Mouse (Mus musculus): ENCODE data around the gene Cdc25b.
A peak's percentile ranks its signal among the peaks of the same experiment; 100 is the strongest.

Cdc25b gene

GRCm38 (mm10) chr2:131160671-131161111 is 26.1 kb upstream of the Cdc25b start:
- DNase-seq, result no peak

DNA sequence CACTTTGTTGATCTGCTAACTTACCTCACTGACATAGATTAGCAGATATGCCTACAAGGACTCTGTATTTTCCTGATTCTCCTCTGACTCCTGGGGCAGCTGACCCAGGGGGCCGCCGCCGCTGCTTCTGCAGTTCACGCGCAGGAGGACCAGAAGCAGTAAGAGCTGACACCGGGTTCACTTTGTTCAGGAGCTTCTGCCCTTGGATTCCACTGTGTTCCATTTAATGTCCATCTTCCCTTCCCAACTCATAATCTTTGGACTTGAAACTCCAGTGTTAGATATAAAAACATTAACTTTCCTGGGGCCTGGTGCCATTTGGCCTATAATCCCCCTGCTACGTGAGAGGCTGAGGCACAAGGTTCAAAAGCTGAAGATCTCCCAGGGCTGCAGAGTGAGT is 22.8 kb upstream of the Cdc25b start:
- DNase-seq, result no peak

GRCm38 (mm10) chr2:131166172-131166571 is 20.6 kb upstream of the Cdc25b start:
- DNase-seq, result no peak

DNA sequence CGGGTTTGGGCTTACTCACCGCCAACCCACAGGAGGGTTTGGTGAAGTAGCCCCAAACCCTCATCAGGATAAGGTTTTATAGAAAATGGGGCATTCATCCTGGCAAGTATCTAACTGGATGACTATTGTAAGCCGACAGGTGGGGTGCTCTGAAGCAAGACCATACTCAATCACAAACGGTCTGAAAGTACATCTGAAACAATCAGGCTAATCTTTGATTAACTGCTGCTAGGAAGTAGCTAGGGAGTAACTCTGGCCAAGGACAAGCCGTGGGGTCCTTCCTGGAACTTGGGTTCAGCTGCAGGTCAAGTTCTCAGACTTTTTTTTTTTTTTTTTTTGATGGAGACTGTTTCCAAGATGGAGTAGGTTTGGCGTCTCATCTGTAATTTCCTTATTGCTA is 18.8 kb upstream of the Cdc25b start:
- DNase-seq, result no peak

GRCm38 (mm10) chr2:131168914-131169313 is 17.8 kb upstream of the Cdc25b start:
- no peak for DNase-seq

DNA sequence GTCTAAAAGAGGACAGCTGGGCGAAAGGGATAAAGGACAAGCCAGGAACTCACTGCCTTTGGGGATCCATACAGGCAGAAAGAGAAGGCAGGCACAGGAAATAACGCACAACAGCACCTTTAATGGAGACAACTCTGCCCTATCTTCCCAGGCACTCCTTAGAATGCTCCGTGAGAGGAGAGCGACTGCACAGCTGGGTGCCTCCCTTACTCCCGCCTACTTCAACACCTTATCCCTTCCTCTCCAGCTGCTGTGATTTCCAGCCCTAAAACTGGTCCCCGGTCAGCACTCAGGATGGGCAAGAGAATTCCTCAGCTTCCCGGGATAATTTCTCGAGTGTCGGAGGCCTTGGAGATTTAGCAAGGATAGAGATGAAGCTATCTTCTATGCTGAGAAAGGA is 15.8 kb upstream of the Cdc25b start:
- DNase-seq, result no peak

DNA sequence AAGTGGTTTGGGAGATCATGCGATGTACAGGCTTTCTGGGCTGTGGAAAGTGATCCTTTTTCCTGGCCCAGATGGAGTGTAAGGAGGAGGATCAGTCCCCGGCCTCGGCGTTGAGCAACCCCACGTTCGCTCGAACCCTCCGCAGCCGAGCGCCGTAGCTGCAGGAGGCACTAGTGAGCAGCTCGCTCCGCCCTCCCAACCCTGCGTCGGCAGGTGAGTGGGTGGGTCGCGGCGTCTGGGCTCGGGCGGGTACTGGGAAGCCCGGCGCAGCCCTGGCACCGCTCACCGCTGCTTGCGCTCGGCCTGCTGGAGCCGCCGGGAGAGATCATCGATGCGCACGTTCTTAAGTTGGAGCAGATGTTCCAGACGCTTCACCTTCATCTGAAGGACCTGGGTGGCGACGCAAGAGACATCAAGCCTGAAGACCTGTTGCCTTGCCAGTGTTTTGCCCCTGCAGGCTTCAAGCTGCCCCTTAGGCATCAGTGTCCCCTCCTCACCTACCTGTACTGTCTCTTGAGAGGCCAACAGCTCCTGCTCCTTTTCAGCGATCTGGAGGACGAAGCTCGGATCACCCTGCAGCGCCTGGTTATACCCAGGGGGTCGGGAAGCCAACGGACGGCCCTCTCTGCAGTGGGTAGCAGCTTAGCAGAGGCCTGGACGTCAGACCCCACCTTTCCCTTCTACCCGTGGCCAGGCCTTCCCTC is 15.2 kb upstream of the Cdc25b start:
- no peak for DNase-seq

DNA sequence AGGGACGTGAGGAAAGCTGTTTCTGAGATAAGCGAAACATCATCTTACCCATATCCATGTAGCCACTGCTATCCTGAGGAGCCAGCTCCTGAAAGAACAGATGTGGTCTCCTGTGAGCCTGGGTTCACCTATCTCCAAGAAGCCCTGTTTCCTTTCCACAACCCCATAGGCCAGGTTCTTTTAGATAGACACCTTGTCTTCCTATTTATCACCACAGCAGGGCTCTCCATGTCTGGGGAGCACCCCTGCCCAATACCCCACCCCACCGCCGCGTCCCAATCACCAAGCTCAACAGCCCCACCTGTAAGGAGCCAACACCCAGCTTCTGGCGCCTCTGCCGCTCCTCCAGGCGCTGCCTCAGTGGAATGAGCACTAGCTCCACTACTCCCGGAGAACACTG is 14.4 kb upstream of the Cdc25b start:
- no peak for DNase-seq

DNA sequence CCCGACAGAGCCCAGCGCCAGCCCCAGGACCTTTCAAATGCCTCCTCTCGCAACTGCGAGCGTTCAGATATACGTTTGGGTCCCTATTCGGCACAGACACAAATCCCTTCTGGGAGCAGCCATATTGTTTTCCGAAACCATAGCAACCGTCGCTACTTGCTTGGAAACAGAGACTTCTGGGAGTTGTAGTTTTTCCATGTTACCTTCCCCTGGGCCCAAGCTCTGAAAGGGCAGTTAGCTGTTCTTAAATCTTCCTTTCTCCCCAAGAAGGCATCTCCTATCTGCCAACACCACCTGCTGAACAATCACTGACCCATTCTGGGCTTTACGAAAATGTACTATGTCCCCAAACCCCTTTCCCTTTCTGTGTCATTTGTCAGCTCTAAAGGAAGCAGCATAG is 12.0 kb upstream of the Cdc25b start:
- DNase-seq, result peak; percentile 93

- DNase-seq, result no peak
Observed at GRCm38 (mm10) chr2:131175286-131175944, 11.3 kb upstream of the Cdc25b start.

- DNase-seq, result no peak
Observed at GRCm38 (mm10) chr2:131175945-131176309, 10.8 kb upstream of the Cdc25b start.

DNA sequence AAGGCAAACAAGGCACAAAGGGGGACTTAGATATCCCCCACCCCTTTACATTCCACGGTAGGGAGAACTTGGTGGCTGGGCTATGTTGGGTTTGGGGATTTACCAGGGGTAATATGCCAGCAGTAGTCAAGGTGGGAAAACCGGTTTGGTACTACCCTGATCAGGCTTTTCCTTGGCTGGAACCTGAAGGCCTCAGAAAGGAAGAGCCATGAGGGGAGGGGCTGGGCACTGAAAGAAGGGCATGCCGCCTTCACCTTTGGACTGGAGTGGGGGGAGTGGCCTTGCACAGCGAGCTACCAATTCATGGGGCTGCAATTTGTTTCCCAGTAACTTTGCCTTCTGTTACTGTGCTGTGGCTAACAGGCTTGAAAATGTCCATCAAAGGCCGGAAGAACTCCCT is 10.3 kb upstream of the Cdc25b start:
- DNase-seq, result no peak

GRCm38 (mm10) chr2:131177932-131178331 is 8.8 kb upstream of the Cdc25b start:
- DNase-seq, result no peak

DNA sequence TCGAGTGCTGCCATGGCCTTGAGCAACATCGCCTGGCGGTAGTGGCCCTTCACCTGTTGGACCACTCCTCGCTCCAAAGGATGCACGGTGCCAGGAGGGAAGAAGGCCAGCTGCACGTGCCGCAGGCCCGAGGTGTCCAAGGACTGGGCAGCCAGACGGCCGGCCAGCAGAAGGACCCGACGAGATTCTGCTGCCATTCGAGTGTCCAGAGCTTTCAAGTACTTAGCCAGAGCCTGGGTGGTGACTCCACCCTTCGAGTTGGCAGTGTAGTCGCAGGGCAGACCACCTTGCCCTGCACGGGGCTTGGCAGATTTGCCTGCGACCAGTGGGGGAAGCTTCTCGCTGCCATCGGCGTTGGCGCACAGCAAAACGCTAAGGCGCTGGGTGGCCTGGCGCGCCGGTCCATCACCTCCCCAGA is 7.9 kb upstream of the Cdc25b start:
- no peak for DNase-seq

- DNase-seq, result peak; percentile 84
Observed at GRCm38 (mm10) chr2:131179246-131179886, 7.4 kb upstream of the Cdc25b start.

DNA sequence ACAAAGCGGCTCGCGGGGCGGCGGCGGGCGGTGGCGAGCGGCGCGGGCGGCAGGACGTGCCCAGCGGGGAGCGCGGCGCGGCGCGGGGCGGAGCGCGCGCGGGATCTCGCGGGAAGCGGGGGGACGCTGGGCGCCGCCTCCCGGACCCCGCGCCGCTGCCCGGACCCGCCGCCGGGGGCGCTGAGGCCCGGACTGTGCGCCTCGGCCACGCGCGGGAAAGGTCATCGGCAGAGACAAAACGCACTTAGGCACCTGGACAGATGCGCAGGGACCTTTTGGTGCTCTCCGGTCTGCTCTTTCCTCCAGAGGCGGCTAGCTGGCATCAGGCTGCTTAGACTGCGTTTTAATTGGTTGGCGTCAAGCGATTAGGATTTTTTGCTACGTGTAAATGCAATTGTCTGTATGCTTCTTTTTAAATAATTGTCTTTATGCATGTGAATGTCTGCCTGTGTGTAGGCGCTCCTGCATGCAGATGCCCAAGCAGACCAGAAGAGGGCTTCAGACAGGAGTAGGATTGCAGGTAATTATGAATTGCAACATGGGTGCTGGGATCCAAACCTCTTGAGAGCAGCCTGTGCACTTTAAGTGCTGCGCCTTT is 6.7 kb upstream of the Cdc25b start, which contains the start of gene Cenpb:
Gene Cenpb, minus strand, starts transcription at position 78 of the 598 bp plus-strand sequence.
- peak; percentile 92 for DNase-seq

- DNase-seq, result no peak
Observed at GRCm38 (mm10) chr2:131186343-131186742, 406 bp upstream of the Cdc25b start.

- DNase-seq, result no peak
Observed at GRCm38 (mm10) chr2:131187602-131187922, 813 bp downstream of the Cdc25b start.

GRCm38 (mm10) chr2:131188311-131188710 is 1.6 kb downstream of the Cdc25b start:
- no peak for DNase-seq

- peak; percentile 26 for DNase-seq
Observed at GRCm38 (mm10) chr2:131189521-131190309, 3.0 kb downstream of the Cdc25b start.

GRCm38 (mm10) chr2:131190344-131191004 is 3.7 kb downstream of the Cdc25b start:
- DNase-seq, result peak; percentile 88

- DNase-seq, result no peak
Observed at GRCm38 (mm10) chr2:131191005-131191390, 4.2 kb downstream of the Cdc25b start.

Data from retina, postnatal 1 day (tissue).